Mouse (Mus musculus): ENCODE measurements around the gene Srsf1. TPM values are rescaled to one million over a fixed set of nuclear protein-coding genes. Genes with fewer than 3 reads are reported as not detected.

The Srsf1 gene
- polyA plus RNA-seq, 1 experiment from 2014 or later = 345 TPM

DNA sequence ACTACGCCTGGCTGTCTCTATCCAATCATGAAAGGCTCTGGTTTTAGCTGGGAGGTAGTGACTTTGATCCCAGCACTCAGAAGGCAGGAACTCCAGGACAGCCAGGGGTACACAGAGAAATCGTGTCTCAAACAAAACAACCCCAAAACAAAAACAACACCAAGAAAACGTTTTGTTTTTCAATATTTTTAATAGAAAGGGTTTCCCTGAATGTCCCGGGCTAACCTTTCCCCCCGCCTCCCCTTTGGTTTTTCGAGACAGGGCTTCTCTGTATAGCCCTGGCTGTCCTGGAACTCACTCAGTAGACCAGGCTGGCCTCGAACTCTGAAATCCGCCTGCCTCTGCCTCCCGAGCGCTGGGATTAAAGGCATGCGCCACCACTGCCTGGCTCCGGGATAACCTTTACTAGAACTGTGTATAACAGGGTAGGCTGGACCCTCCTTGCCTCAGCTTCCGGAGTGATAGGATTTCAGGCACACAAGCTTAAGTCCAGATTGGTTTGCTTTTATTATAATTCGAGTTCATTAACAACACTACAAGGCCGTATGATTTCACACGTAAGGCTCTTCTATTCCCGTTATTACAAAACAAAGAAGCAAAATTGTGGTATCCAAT is 743 bp upstream of the Srsf1 start:
- ATAC-seq (ENCODE audit: insufficient number of reproducible peaks, insufficient read depth, low FRiP score, low read depth) = no peak
- peak overlapping the region; percentile 63 for H3K4me2 ChIP-seq (replicated peaks; ENCODE audit: low read depth, low read length)
- H3K27ac ChIP-seq (ENCODE audit: low read length) = peak overlapping the region; percentile 100; the same call in 1 of the 2 replicates
- H3K4me3 ChIP-seq (ENCODE audit: low read depth, low read length) = peak overlapping the region; percentile 98
- no peaks in the 10 kb centered on the region for H3K9me3 ChIP-seq (ENCODE audit: control insufficient read depth, low read depth, low read length)
- peaks cover 24% of the 10 kb centered on the region for H3K36me3 ChIP-seq (ENCODE audit: control insufficient read depth, insufficient read depth, low read length)
- H3K9ac ChIP-seq (replicated peaks; ENCODE audit: low read depth, low read length) = peak overlapping the region; percentile 97; the same call in 1 of the 2 replicates
- H3K27me3 ChIP-seq (ENCODE audit: control insufficient read depth, insufficient read depth, low read length) = no peaks in the 10 kb centered on the region
- 55% methylated on average over 17 of the region's 17 CpGs for WGBS
- H3K4me1 ChIP-seq (ENCODE audit: control insufficient read depth, insufficient read depth, low read length) = peaks cover 18% of the 10 kb centered on the region

DNA sequence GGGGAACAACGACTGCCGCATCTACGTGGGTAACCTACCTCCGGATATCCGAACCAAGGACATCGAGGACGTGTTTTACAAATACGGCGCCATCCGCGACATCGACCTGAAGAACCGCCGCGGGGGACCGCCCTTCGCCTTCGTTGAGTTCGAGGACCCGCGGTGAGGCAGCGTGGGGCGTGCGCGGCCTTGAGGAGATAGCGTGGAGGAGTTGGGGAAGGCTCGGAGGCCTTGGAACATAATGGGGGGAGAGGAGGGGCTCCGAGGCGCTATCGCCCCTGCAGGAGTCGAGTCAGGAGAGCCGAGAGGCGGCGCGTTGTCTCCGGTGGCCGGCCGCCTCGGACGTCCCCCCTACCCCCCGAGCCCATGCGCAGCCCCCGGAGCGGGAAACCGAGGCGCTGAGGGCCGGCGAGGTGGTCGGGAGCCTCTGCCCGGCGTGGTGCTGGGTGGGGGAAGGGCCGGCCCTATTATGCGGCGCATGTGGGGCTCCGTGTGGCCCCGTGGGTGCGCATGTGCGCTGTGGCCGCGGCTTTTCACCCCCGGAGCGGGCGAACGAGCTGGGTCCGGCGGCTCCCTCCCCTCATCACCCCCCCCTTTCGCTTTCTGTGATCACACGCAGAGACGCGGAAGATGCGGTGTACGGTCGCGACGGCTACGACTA is 828 bp downstream of the Srsf1 start:
- peak; percentile 54 for ATAC-seq (ENCODE audit: insufficient number of reproducible peaks, insufficient read depth, low FRiP score, low read depth)
- under 1% methylated on average over 76 of the region's 76 CpGs for WGBS
- peaks cover 36% of the 10 kb centered on the region for H3K36me3 ChIP-seq (ENCODE audit: control insufficient read depth, insufficient read depth, low read length)
- no peaks in the 10 kb centered on the region for H3K27me3 ChIP-seq (ENCODE audit: control insufficient read depth, insufficient read depth, low read length)
- H3K9me3 ChIP-seq (ENCODE audit: control insufficient read depth, low read depth, low read length) = no peaks in the 10 kb centered on the region
- H3K9ac ChIP-seq (replicated peaks; ENCODE audit: low read depth, low read length) = peak overlapping the region; percentile 97
- H3K27ac ChIP-seq (ENCODE audit: low read length) = peak overlapping the region; percentile 100
- H3K4me1 ChIP-seq (ENCODE audit: control insufficient read depth, insufficient read depth, low read length) = peaks cover 22% of the 10 kb centered on the region
- peak overlapping the region; percentile 98 for H3K4me3 ChIP-seq (ENCODE audit: low read depth, low read length)
- peak overlapping the region; percentile 94 for H3K4me2 ChIP-seq (replicated peaks; ENCODE audit: low read depth, low read length)

- Histone ChIP-seq H3K4me2 (replicated peaks; ENCODE audit: low read depth, low read length) (peak overlapping the region; percentile 94), H3K4me3 (ENCODE audit: low read depth, low read length) (peak overlapping the region; percentile 98), H3K9ac (replicated peaks; ENCODE audit: low read depth, low read length) (peak overlapping the region; percentile 97), H3K4me1 (ENCODE audit: control insufficient read depth, insufficient read depth, low read length) (peaks cover 22% of the 10 kb centered on the region), H3K9me3 (ENCODE audit: control insufficient read depth, low read depth, low read length) (no peaks in the 10 kb centered on the region), H3K27me3 (ENCODE audit: control insufficient read depth, insufficient read depth, low read length) (no peaks in the 10 kb centered on the region), H3K36me3 (ENCODE audit: control insufficient read depth, insufficient read depth, low read length) (peaks cover 42% of the 10 kb centered on the region), H3K27ac (ENCODE audit: low read length) (peak overlapping the region; percentile 100; the same call in 1 of the 2 replicates)
- 15% methylated on average over 26 of the region's 26 CpGs for WGBS
- no peak for ATAC-seq (ENCODE audit: insufficient number of reproducible peaks, insufficient read depth, low FRiP score, low read depth)
Measured at GRCm38 (mm10) chr11:88048961-88049670, 1.9 kb downstream of the Srsf1 start.

DNA sequence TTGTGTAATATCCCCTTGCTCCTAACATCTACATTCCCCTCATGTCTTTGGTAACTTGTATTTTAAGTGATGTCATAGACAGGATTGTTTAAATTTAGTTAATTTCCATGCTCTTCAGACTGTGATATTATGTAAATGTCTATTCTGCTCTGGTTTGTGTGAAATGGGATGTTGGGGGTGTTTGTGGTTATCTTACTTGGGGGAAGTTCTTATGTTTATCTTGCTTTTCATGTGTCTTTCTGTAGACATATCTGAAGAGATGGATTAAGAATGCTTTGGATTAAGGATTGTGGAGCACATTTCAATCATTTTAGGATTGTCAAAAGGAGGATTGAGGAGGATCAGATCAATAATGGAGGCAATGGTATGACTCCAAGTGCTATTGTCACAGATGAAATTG is 2.6 kb downstream of the Srsf1 start:
- Histone ChIP-seq H3K9ac (replicated peaks; ENCODE audit: low read depth, low read length) (peak overlapping the region; percentile 97; the same call in 1 of the 2 replicates), H3K4me2 (replicated peaks; ENCODE audit: low read depth, low read length) (peak overlapping the region; percentile 94), H3K4me1 (ENCODE audit: control insufficient read depth, insufficient read depth, low read length) (peaks cover 22% of the 10 kb centered on the region), H3K36me3 (ENCODE audit: control insufficient read depth, insufficient read depth, low read length) (peaks cover 42% of the 10 kb centered on the region), H3K27me3 (ENCODE audit: control insufficient read depth, insufficient read depth, low read length) (no peaks in the 10 kb centered on the region), H3K27ac (ENCODE audit: low read length) (no peak overlapping the region), H3K4me3 (ENCODE audit: low read depth, low read length) (peak overlapping the region; percentile 98), H3K9me3 (ENCODE audit: control insufficient read depth, low read depth, low read length) (no peaks in the 10 kb centered on the region)
- ATAC-seq (ENCODE audit: insufficient number of reproducible peaks, insufficient read depth, low FRiP score, low read depth) = no peak

- ATAC-seq (ENCODE audit: insufficient number of reproducible peaks, insufficient read depth, low FRiP score, low read depth) = no peak
- Histone ChIP-seq H3K9me3 (ENCODE audit: control insufficient read depth, low read depth, low read length) (no peaks in the 10 kb centered on the region), H3K36me3 (ENCODE audit: control insufficient read depth, insufficient read depth, low read length) (peaks cover 42% of the 10 kb centered on the region), H3K4me1 (ENCODE audit: control insufficient read depth, insufficient read depth, low read length) (peaks cover 22% of the 10 kb centered on the region), H3K9ac (replicated peaks; ENCODE audit: low read depth, low read length) (no peak overlapping the region), H3K27me3 (ENCODE audit: control insufficient read depth, insufficient read depth, low read length) (no peaks in the 10 kb centered on the region), H3K4me2 (replicated peaks; ENCODE audit: low read depth, low read length) (no peak overlapping the region), H3K4me3 (ENCODE audit: low read depth, low read length) (no peak overlapping the region), H3K27ac (ENCODE audit: low read length) (no peak overlapping the region)
- WGBS = 79% methylated on average over 4 of the region's 4 CpGs
Measured at GRCm38 (mm10) chr11:88052638-88053037, 5.5 kb downstream of the Srsf1 start.

- Histone ChIP-seq H3K9me3 (ENCODE audit: control insufficient read depth, low read depth, low read length) (no peaks in the 10 kb centered on the region), H3K4me2 (replicated peaks; ENCODE audit: low read depth, low read length) (no peak overlapping the region), H3K4me1 (ENCODE audit: control insufficient read depth, insufficient read depth, low read length) (peaks cover 22% of the 10 kb centered on the region), H3K4me3 (ENCODE audit: low read depth, low read length) (no peak overlapping the region), H3K27ac (ENCODE audit: low read length) (no peak overlapping the region), H3K36me3 (ENCODE audit: control insufficient read depth, insufficient read depth, low read length) (peaks cover 42% of the 10 kb centered on the region), H3K9ac (replicated peaks; ENCODE audit: low read depth, low read length) (no peak overlapping the region), H3K27me3 (ENCODE audit: control insufficient read depth, insufficient read depth, low read length) (no peaks in the 10 kb centered on the region)
- no peak for ATAC-seq (ENCODE audit: insufficient number of reproducible peaks, insufficient read depth, low FRiP score, low read depth)
- WGBS = 61% methylated on average over 3 of the region's 3 CpGs
Measured at GRCm38 (mm10) chr11:88053821-88054220, 6.6 kb downstream of the Srsf1 start.

DNA sequence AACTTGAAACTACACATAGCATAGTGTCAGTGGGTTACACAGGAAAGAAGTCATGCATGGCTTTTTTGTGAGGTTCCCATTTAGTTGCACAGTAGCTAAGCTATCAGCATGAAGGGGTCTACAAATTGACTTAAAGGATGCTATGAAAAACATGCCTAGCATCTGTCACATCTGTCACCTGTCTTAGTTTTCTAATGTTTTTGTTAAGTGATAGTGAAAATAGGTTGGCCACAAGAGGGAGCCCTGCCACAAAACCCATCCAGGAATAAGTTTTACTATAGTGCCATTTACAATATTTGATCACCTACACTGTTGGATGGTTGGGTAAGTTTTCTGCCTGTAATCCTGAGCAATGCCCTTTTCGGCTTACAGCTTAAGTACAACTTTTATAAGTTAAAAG is 7.4 kb downstream of the Srsf1 start:
- Histone ChIP-seq H3K9me3 (ENCODE audit: control insufficient read depth, low read depth, low read length) (no peaks in the 10 kb centered on the region), H3K27me3 (ENCODE audit: control insufficient read depth, insufficient read depth, low read length) (no peaks in the 10 kb centered on the region), H3K4me3 (ENCODE audit: low read depth, low read length) (no peak overlapping the region), H3K4me1 (ENCODE audit: control insufficient read depth, insufficient read depth, low read length) (peaks cover 16% of the 10 kb centered on the region), H3K27ac (ENCODE audit: low read length) (no peak overlapping the region), H3K36me3 (ENCODE audit: control insufficient read depth, insufficient read depth, low read length) (peaks cover 34% of the 10 kb centered on the region), H3K4me2 (replicated peaks; ENCODE audit: low read depth, low read length) (no peak overlapping the region), H3K9ac (replicated peaks; ENCODE audit: low read depth, low read length) (no peak overlapping the region)
- WGBS = 73% methylated on average over 1 of the region's 1 CpGs
- no peak for ATAC-seq (ENCODE audit: insufficient number of reproducible peaks, insufficient read depth, low FRiP score, low read depth)

GRCm38 (mm10) chr11:88055777-88056176 is 8.6 kb downstream of the Srsf1 start:
- ATAC-seq (ENCODE audit: insufficient number of reproducible peaks, insufficient read depth, low FRiP score, low read depth) = no peak
- peaks cover 7% of the 10 kb centered on the region; the same call in 1 of the 2 replicates for H3K4me1 ChIP-seq (ENCODE audit: control insufficient read depth, insufficient read depth, low read length)
- H3K36me3 ChIP-seq (ENCODE audit: control insufficient read depth, insufficient read depth, low read length) = peaks cover 23% of the 10 kb centered on the region
- no peak overlapping the region for H3K4me3 ChIP-seq (ENCODE audit: low read depth, low read length)
- no peak overlapping the region for H3K27ac ChIP-seq (ENCODE audit: low read length)
- H3K9me3 ChIP-seq (ENCODE audit: control insufficient read depth, low read depth, low read length) = no peaks in the 10 kb centered on the region
- H3K9ac ChIP-seq (replicated peaks; ENCODE audit: low read depth, low read length) = no peak overlapping the region
- H3K27me3 ChIP-seq (ENCODE audit: control insufficient read depth, insufficient read depth, low read length) = no peaks in the 10 kb centered on the region
- 79% methylated on average over 2 of the region's 2 CpGs for WGBS
- H3K4me2 ChIP-seq (replicated peaks; ENCODE audit: low read depth, low read length) = no peak overlapping the region
